Mouse (Mus musculus) adrenal gland, adult 2 months (tissue): ENCODE measurements at regions not wholly inside any gene's neighbourhood (a gene's known extent, or its start where the extent isn't known, plus 50 kb on each side); places are given as distances from the start of the nearest gene placed in this dataset.

Experiments used
- DNase-seq: peaks from one replicate; pipeline ENCODE4 v3.0.0; 2021

GRCm38 (mm10) chr14:99713069-99713830 is 414.8 kb downstream of the Klf5 start:
- no peak for DNase-seq

GRCm38 (mm10) chr14:99733474-99734199 is 435.1 kb downstream of the Klf5 start:
- no peak for DNase-seq

GRCm38 (mm10) chr14:99734200-99734567 is 435.7 kb downstream of the Klf5 start:
- no peak for DNase-seq

- DNase-seq = no peak
Observed at GRCm38 (mm10) chr14:99743625-99744297, 445.3 kb downstream of the Klf5 start.

- no peak for DNase-seq
Observed at GRCm38 (mm10) chr14:99745209-99745608, 446.7 kb downstream of the Klf5 start.

GRCm38 (mm10) chr14:99748166-99748565 is 449.7 kb downstream of the Klf5 start:
- DNase-seq = no peak

- no peak for DNase-seq
Observed at GRCm38 (mm10) chr14:99749308-99750305, 451.1 kb downstream of the Klf5 start.

GRCm38 (mm10) chr14:99758045-99758444 is 459.6 kb downstream of the Klf5 start:
- no peak for DNase-seq

- no peak for DNase-seq
Observed at GRCm38 (mm10) chr14:99763336-99763735, 464.8 kb downstream of the Klf5 start.

GRCm38 (mm10) chr14:99771009-99771408 is 472.5 kb downstream of the Klf5 start:
- DNase-seq = no peak

GRCm38 (mm10) chr14:99772774-99773423 is 474.4 kb downstream of the Klf5 start:
- DNase-seq = no peak

GRCm38 (mm10) chr14:99778477-99778876 is 480.0 kb downstream of the Klf5 start:
- DNase-seq = no peak

- no peak for DNase-seq
Observed at GRCm38 (mm10) chr14:99778957-99779356, 480.5 kb downstream of the Klf5 start.

GRCm38 (mm10) chr14:99783646-99784045 is 485.2 kb downstream of the Klf5 start:
- DNase-seq = no peak

GRCm38 (mm10) chr14:99785106-99785505 is 486.6 kb downstream of the Klf5 start:
- DNase-seq = no peak

- DNase-seq = no peak
Observed at GRCm38 (mm10) chr14:99786367-99786766, 487.9 kb downstream of the Klf5 start.

GRCm38 (mm10) chr14:99788185-99788584 is 489.7 kb downstream of the Klf5 start:
- no peak for DNase-seq

GRCm38 (mm10) chr14:99796293-99796692 is 488.2 kb downstream of the Klf12 start:
- no peak for DNase-seq

- DNase-seq = no peak
Observed at GRCm38 (mm10) chr14:99806052-99806451, 478.4 kb downstream of the Klf12 start.

GRCm38 (mm10) chr14:99806599-99806998 is 477.9 kb downstream of the Klf12 start:
- no peak for DNase-seq
